15 mouse cellular contexts compared by ENCODE assay signal in genomic region chr13:24515101-24515675, GRCm38 (mm10).
DNase-seq lines count a peak whose midpoint lies in the region; ATAC-seq and TF ChIP-seq lines count a peak whose summit lies in the region.
"Had no signal": no experiment of that assay in that cellular context is flagged by ENCODE, and none has a peak within 500 bp of the region (broad histone marks: within the 10 kb centered on the region; RNA-seq: fewer than 3 reads in every experiment).

No protein-coding gene starts in this region.

- no peak for TF ChIP-seq CTCF in heart, adult 2 months (IDR thresholded peaks at IDR 0.05)
- TF ChIP-seq CTCF in liver, embryonic 14.5 days (IDR thresholded peaks at IDR 0.05; ENCODE audit: low read depth), result no peak

- ATAC-seq in heart, embryonic 12.5 days (ENCODE audit: insufficient number of reproducible peaks, low FRiP score), result peak; percentile 38; the same call in 1 of the 2 replicates
- ATAC-seq in common myeloid progenitor, adult 5-6 weeks (replicated peaks; ENCODE audit: low read depth, poor library complexity, severe bottlenecking), result peak; percentile 53
- peak; percentile 37; the same call in 1 of the 2 replicates for ATAC-seq in liver, embryonic 14.5 days (ENCODE audit: insufficient read depth)
- ATAC-seq in stomach, embryonic 14.5 days (ENCODE audit: insufficient number of reproducible peaks, insufficient read depth, low FRiP score, low read depth), result peak; percentile 49

- H3K4me1 ChIP-seq in heart, embryonic 12.5 days (replicated peaks), result peaks cover 11% of the 10 kb centered on the region
- H3K4me1 ChIP-seq in heart, adult 2 months (ENCODE audit: control insufficient read depth, insufficient read depth, low read length), result no peaks in the 10 kb centered on the region
- H3K4me1 ChIP-seq in liver, embryonic 14.5 days (replicated peaks; ENCODE audit: control insufficient read depth in 2 of 2, insufficient read depth in 2 of 2, low read length in 1 of 2), result peaks cover 0 to 7% of the 10 kb centered on the region in 2 experiments; a peak in 2 of 4 replicates
- no peaks in the 10 kb centered on the region for H3K4me1 ChIP-seq in stomach, embryonic 14.5 days (ENCODE audit: control insufficient read depth, insufficient read depth, low read length)
- H3K4me1 ChIP-seq: hindbrain, embryonic 13.5 days had no signal

- H3K9ac ChIP-seq in heart, embryonic 12.5 days, result no peak overlapping the region
- H3K9ac ChIP-seq in heart, adult 2 months (ENCODE audit: low read depth, low read length), result no peak overlapping the region
- no peak overlapping the region for H3K9ac ChIP-seq in liver, embryonic 14.5 days (replicated peaks)
- H3K9ac ChIP-seq in stomach, embryonic 14.5 days (replicated peaks; ENCODE audit: low read depth, low read length), result no peak overlapping the region
- H3K9ac ChIP-seq: heart, embryonic 13.5 days; hindbrain, embryonic 13.5 days had no signal

- no peaks in the 10 kb centered on the region for H3K27me3 ChIP-seq in heart, embryonic 12.5 days (replicated peaks)
- H3K27me3 ChIP-seq in heart, adult 2 months (ENCODE audit: control insufficient read depth, insufficient read depth, low read length), result no peaks in the 10 kb centered on the region; the same call in 1 of the 2 replicates
- H3K27me3 ChIP-seq in liver, embryonic 14.5 days (ENCODE audit: control insufficient read depth, insufficient read depth, low read length), result no peaks in the 10 kb centered on the region
- H3K27me3 ChIP-seq in stomach, embryonic 14.5 days (ENCODE audit: control insufficient read depth, insufficient read depth, low read length), result no peaks in the 10 kb centered on the region
- H3K27me3 ChIP-seq: heart, embryonic 13.5 days; hindbrain, embryonic 13.5 days had no signal

- no peak for DNase-seq in heart, adult 2 months
- no peak for DNase-seq in liver, embryonic 14.5 days (ENCODE audit: low read depth in 3 of 3, low spot score in 3 of 3)
- no peak for DNase-seq in right cerebral cortex, postnatal 10 days (ENCODE audit: low spot score in 2 of 2)
- no peak for DNase-seq in left cerebral cortex, postnatal 10 days (ENCODE audit: extremely low spot score in 1 of 2, low spot score in 2 of 2)
- no peak for DNase-seq in yolk sac, embryonic 10.5 days (ENCODE audit: low spot score)
- DNase-seq: cerebellum, postnatal 14 days; kidney, adult 8-10 months; thymus, adult 18-20 months had no signal

- no peak overlapping the region for H3K4me2 ChIP-seq in heart, embryonic 12.5 days
- H3K4me2 ChIP-seq in liver, embryonic 14.5 days (ENCODE audit: low read depth), result no peak overlapping the region
- no peak overlapping the region for H3K4me2 ChIP-seq in stomach, embryonic 14.5 days (replicated peaks; ENCODE audit: low read depth, low read length)
- H3K4me2 ChIP-seq: heart, embryonic 13.5 days; hindbrain, embryonic 13.5 days had no signal

- no peaks in the 10 kb centered on the region for H3K36me3 ChIP-seq in heart, embryonic 12.5 days
- no peaks in the 10 kb centered on the region for H3K36me3 ChIP-seq in heart, adult 2 months (ENCODE audit: control insufficient read depth, insufficient read depth, low read length)
- H3K36me3 ChIP-seq in liver, embryonic 14.5 days (replicated peaks; ENCODE audit: control insufficient read depth, insufficient read depth, low read depth), result no peaks in the 10 kb centered on the region
- H3K36me3 ChIP-seq in stomach, embryonic 14.5 days (ENCODE audit: control insufficient read depth, insufficient read depth, low read length), result no peaks in the 10 kb centered on the region
- H3K36me3 ChIP-seq: heart, embryonic 13.5 days; hindbrain, embryonic 13.5 days had no signal

- H3K4me3 ChIP-seq in heart, embryonic 12.5 days, result no peak overlapping the region
- no peak overlapping the region for H3K4me3 ChIP-seq in heart, adult 2 months
- no peak overlapping the region for H3K4me3 ChIP-seq in liver, embryonic 14.5 days (ENCODE audit: insufficient read depth in 1 of 2, low read depth in 2 of 2, low read length in 2 of 2)
- no peak overlapping the region for H3K4me3 ChIP-seq in stomach, embryonic 14.5 days (ENCODE audit: low read depth, low read length)
- H3K4me3 ChIP-seq: erythroblast, embryonic 14.5 days; heart, embryonic 13.5 days; hindbrain, embryonic 13.5 days; myocyte had no signal

- H3K9me3 ChIP-seq in heart, embryonic 12.5 days (replicated peaks), result no peaks in the 10 kb centered on the region
- no peaks in the 10 kb centered on the region for H3K9me3 ChIP-seq in liver, embryonic 14.5 days (ENCODE audit: control insufficient read depth, low read length)
- no peaks in the 10 kb centered on the region for H3K9me3 ChIP-seq in stomach, embryonic 14.5 days (ENCODE audit: control insufficient read depth, low read depth, low read length)
- H3K9me3 ChIP-seq: heart, embryonic 13.5 days; hindbrain, embryonic 13.5 days had no signal

- no peaks in the 10 kb centered on the region for H3K79me2 ChIP-seq in heart, adult 2 months (replicated peaks; ENCODE audit: control insufficient read depth, insufficient read depth, low read length)

- 40% methylated on average over 6 of the region's 6 CpGs for WGBS in heart, embryonic 12.5 days
- WGBS in heart, adult 2 months, result 61% methylated on average over 6 of the region's 6 CpGs
- 3% methylated on average over 6 of the region's 6 CpGs for WGBS in liver, embryonic 14.5 days (ENCODE audit: insufficient replicate concordance)
- WGBS in stomach, embryonic 14.5 days, result 55% methylated on average over 6 of the region's 6 CpGs

- TF ChIP-seq EP300 in heart, adult 2 months (IDR thresholded peaks at IDR 0.05; ENCODE audit: insufficient read depth, low read depth, low read length), result no peak
- no peak for TF ChIP-seq EP300 in liver, embryonic 14.5 days (IDR thresholded peaks at IDR 0.05; ENCODE audit: low read depth)

- no peak for TF ChIP-seq POLR2A in heart, adult 2 months (IDR thresholded peaks at IDR 0.05; ENCODE audit: insufficient read depth, low read depth, low read length)

- H3K27ac ChIP-seq in heart, embryonic 12.5 days (ENCODE audit: poor library complexity, severe bottlenecking), result no peak overlapping the region
- H3K27ac ChIP-seq in heart, adult 2 months, result no peak overlapping the region
- H3K27ac ChIP-seq in liver, embryonic 14.5 days, result no peak overlapping the region
- no peak overlapping the region for H3K27ac ChIP-seq in stomach, embryonic 14.5 days (ENCODE audit: low read length)
- H3K27ac ChIP-seq: heart, embryonic 13.5 days; hindbrain, embryonic 13.5 days had no signal

- intact Hi-C loops in heart, adult 2 months (cut with DNase I), result loop anchor here (5.0 kb wide), 1 partner anchor 102 kb away; no protein-coding TSS in a partner anchor
- intact Hi-C loops in left cerebral cortex, postnatal 10 days (cut with DNase I), result no loop called here
